Mouse (Mus musculus) C2C12 (cell line): ENCODE data around the gene Pex1.
"Not testable (repeated sequence)": the region's sequence is repeated elsewhere in the genome, so short reads cannot be mapped to it uniquely, and the experiment has no call there.

ENCODE experiments used
- CTCF ChIP-seq: IDR thresholded peaks from one replicate; pipeline ENCODE4 v1.5.1; 2011; ENCODE audit not compliant: control insufficient read depth, insufficient read depth, insufficient read length
- MAX ChIP-seq: IDR thresholded peaks from one replicate; pipeline ENCODE4 v1.6.1; 2011; ENCODE audit warnings: mild to moderate bottlenecking, control low read depth
- MYOG ChIP-seq: IDR thresholded peaks from one replicate; pipeline ENCODE4 v1.6.1; 2011; ENCODE audit not compliant: control insufficient read depth, insufficient read length; ENCODE audit errors: extremely low read depth

- not testable (repeated sequence) for TF ChIP-seq MAX, CTCF, MYOG
Observed at GRCm38 (mm10) chr5:3611835-3612234, 16.0 kb downstream of the Pex1 start.
